Mouse (Mus musculus) embryonic facial prominence, embryonic 15.5 days (tissue): ENCODE data around the gene Insl6. TPM values are rescaled to one million over a fixed set of nuclear protein-coding genes. Genes with fewer than 3 reads are reported as not detected.
A peak's percentile ranks its signal among the peaks of the same experiment; 100 is the strongest.

Experiments
- ATAC-seq: fragments of 200-750 bp; cut with Nextera tagmentation; 2 replicates; pipeline ENCODE4 v1.8.0; 2017; ENCODE audit warnings: low read depth, moderate TSS enrichment; ENCODE audit not compliant: insufficient number of reproducible peaks, low FRiP score, low TSS enrichment
- H3K27ac ChIP-seq: fragments of 300-500 bp; sonication (generic); replicated peaks from 2 replicates; pipeline ENCODE4 v1.5.1; 2015; ENCODE audit warnings: mild to moderate bottlenecking, inconsistent platforms
- H3K27me3 ChIP-seq: fragments of 300-500 bp; sonication (generic); 2 replicates; pipeline ENCODE4 v1.6.1; 2015; ENCODE audit warnings: inconsistent platforms
- H3K36me3 ChIP-seq: fragments of 300-500 bp; sonication (generic); 2 replicates; pipeline ENCODE4 v1.6.1; 2015; ENCODE audit warnings: mild to moderate bottlenecking, inconsistent platforms
- H3K4me1 ChIP-seq: fragments of 300-500 bp; sonication (generic); 2 replicates; pipeline ENCODE4 v1.6.1; 2015; ENCODE audit warnings: inconsistent platforms
- H3K4me2 ChIP-seq: fragments of 300-500 bp; sonication (generic); replicated peaks from 2 replicates; pipeline ENCODE4 v1.6.1; 2015; ENCODE audit warnings: mild to moderate bottlenecking, inconsistent platforms
- H3K4me3 ChIP-seq: fragments of 300-500 bp; sonication (generic); replicated peaks from 2 replicates; pipeline ENCODE4 v1.5.1; 2015; ENCODE audit warnings: mild to moderate bottlenecking, inconsistent platforms
- H3K9ac ChIP-seq: fragments of 300-500 bp; sonication (generic); 2 replicates; pipeline ENCODE4 v1.6.1; 2015; ENCODE audit warnings: inconsistent platforms
- H3K9me3 ChIP-seq: fragments of 300-500 bp; sonication (generic); replicated peaks from 2 replicates; pipeline ENCODE4 v1.6.1; 2016; ENCODE audit warnings: inconsistent platforms
- WGBS: fragments of 180-500 bp; shearing (Covaris S2); methylation state at CpG from one replicate; pipeline ENCODE4 v1.1.7; 2015; 5-methylcytosine and 5-hydroxymethylcytosine counted together
- polyA plus RNA-seq: library from polyadenylated mRNA; unstranded; fragments of >200 nt; fragmentation: Nextera tagmentation; extraction: Ambion mirVana; gene quantifications from 2 replicates; pipeline ENCODE4 v1.2.1, GENCODE M21; 2015

Gene Insl6
- polyA plus RNA-seq, 1 experiment from 2014 or later: 9.9 TPM

- peak overlapping the region; percentile 70 for H3K4me2 ChIP-seq
- H3K27me3 ChIP-seq: no peaks in the 10 kb centered on the region
- 54% methylated on average over 9 of the region's 9 CpGs for WGBS
- no peaks in the 10 kb centered on the region for H3K9me3 ChIP-seq
- no peak for ATAC-seq
- H3K4me3 ChIP-seq: peak overlapping the region; percentile 44
- H3K27ac ChIP-seq: 0 out of 2 replicates have a peak overlapping the region, but pooled peaks have one; percentile 4
- no peaks in the 10 kb centered on the region for H3K36me3 ChIP-seq
- H3K9ac ChIP-seq: no peak overlapping the region
- H3K4me1 ChIP-seq: peaks cover 9% of the 10 kb centered on the region; the same call in 1 of the 2 replicates
These were observed 660 bp upstream of the Insl6 start for GRCm38 (mm10) chr19:29325852-29326180.

DNA sequence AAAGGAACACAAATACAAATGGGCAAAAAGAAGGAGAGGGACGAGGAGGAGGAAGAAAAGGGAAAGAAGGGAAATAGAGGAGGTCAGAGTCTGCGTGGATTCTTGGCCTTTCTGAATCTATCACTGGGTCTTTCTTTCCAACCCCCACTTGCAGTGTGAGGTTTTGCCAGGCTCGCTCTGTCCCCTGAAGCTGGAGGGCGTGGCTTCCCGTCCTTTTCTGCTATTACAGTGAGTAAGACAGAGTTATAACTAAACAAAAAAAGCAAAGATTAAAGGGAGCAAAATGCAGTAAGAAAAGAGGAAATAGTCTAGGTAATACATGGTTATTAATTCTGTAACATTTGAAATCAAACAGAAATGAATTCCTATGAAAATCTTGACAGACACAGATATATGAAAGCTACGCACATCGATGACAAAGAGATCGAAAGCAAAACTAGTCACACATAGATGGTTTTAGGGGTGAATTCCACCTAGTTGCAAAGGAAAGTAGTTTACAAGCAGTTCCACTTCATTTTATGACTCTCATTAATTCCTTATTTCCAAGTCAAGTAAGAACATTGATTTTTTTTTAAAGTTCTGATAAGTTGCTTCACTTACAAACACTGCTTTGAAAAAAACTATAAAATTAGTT, 1.6 kb downstream of the Insl6 start:
- no peak overlapping the region for H3K4me2 ChIP-seq
- H3K36me3 ChIP-seq: no peaks in the 10 kb centered on the region
- no peaks in the 10 kb centered on the region for H3K9me3 ChIP-seq
- H3K9ac ChIP-seq: no peak overlapping the region
- no peaks in the 10 kb centered on the region for H3K27me3 ChIP-seq
- no peak overlapping the region for H3K27ac ChIP-seq
- no peak for ATAC-seq
- no peak overlapping the region for H3K4me3 ChIP-seq
- WGBS: 65% methylated on average over 8 of the region's 8 CpGs
- peaks cover 9% of the 10 kb centered on the region; the same call in 1 of the 2 replicates for H3K4me1 ChIP-seq

- no peaks in the 10 kb centered on the region for H3K27me3 ChIP-seq
- no peak overlapping the region for H3K27ac ChIP-seq
- no peak overlapping the region for H3K4me3 ChIP-seq
- WGBS: 60% methylated on average over 7 of the region's 7 CpGs
- ATAC-seq: no peak
- H3K4me1 ChIP-seq: no peaks in the 10 kb centered on the region
- peaks cover 30% of the 10 kb centered on the region for H3K36me3 ChIP-seq
- H3K9ac ChIP-seq: no peak overlapping the region
- H3K9me3 ChIP-seq: no peaks in the 10 kb centered on the region
- H3K4me2 ChIP-seq: no peak overlapping the region
These were observed 12.5 kb downstream of the Insl6 start for GRCm38 (mm10) chr19:29312661-29313060.

DNA sequence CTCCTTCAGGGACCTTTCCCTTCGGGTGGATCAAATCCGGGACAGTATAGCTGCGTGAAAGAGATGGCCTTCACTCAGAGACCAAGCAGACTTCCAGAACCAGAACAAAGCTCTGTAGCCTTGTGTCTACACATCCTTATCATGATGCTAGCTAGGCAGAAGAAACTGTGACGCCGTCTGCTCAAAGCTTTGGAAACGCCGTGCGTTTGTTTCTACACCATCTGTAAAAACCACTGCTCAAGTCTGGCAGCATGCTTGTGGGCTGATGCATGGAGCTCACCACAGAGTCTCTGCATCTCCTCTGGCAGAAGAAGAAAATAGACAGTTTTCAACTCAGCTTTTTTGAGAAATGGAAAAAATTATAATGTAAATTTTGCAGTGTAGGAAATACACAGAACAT, 13.4 kb downstream of the Insl6 start:
- H3K4me3 ChIP-seq: no peak overlapping the region
- H3K36me3 ChIP-seq: peaks cover 34% of the 10 kb centered on the region
- no peak overlapping the region for H3K4me2 ChIP-seq
- no peaks in the 10 kb centered on the region for H3K27me3 ChIP-seq
- WGBS: 84% methylated on average over 8 of the region's 8 CpGs
- H3K9ac ChIP-seq: no peak overlapping the region
- no peaks in the 10 kb centered on the region for H3K4me1 ChIP-seq
- H3K27ac ChIP-seq: no peak overlapping the region
- H3K9me3 ChIP-seq: no peaks in the 10 kb centered on the region
- no peak for ATAC-seq

GRCm38 (mm10) chr19:29308832-29309231, 16.3 kb downstream of the Insl6 start:
- H3K36me3 ChIP-seq: peaks cover 30% of the 10 kb centered on the region
- no peaks in the 10 kb centered on the region for H3K4me1 ChIP-seq

GRCm38 (mm10) chr19:29302119-29302518, 23.0 kb downstream of the Insl6 start:
- H3K9ac ChIP-seq: no peak overlapping the region
- no peak overlapping the region for H3K4me3 ChIP-seq
- no peaks in the 10 kb centered on the region for H3K9me3 ChIP-seq
- H3K27me3 ChIP-seq: no peaks in the 10 kb centered on the region
- H3K4me1 ChIP-seq: no peaks in the 10 kb centered on the region
- no peak overlapping the region for H3K4me2 ChIP-seq
- H3K27ac ChIP-seq: no peak overlapping the region
- WGBS: 84% methylated on average over 2 of the region's 2 CpGs
- no peak for ATAC-seq
- H3K36me3 ChIP-seq: peaks cover 43% of the 10 kb centered on the region

More at GRCm38 (mm10) chr19:29308832-29309231, 16.3 kb downstream of the Insl6 start:
- H3K9me3 ChIP-seq: no peaks in the 10 kb centered on the region
- H3K27me3 ChIP-seq: no peaks in the 10 kb centered on the region
- no peak overlapping the region for H3K9ac ChIP-seq
- H3K4me3 ChIP-seq: no peak overlapping the region
- ATAC-seq: no peak
- no peak overlapping the region for H3K4me2 ChIP-seq
- no peak overlapping the region for H3K27ac ChIP-seq

DNA sequence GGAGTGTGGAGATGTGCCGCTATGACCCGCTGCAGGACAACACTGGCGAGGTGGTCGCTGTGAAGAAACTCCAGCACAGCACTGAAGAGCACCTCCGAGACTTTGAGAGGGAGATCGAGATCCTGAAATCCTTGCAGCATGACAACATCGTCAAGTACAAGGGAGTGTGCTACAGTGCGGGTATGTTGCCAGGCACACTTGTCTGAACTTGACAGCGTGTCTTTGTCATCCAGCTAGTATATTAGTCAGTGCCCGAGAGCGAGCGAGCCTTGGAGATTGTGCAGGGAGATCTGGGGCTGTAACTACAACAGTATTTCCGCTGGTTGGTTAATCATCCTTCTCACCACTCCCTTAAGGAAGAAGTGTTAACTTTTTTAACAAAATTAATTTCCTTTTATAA, 24.2 kb downstream of the Insl6 start:
- Histone ChIP-seq H3K9ac (no peak overlapping the region), H3K4me3 (no peak overlapping the region), H3K27ac (no peak overlapping the region), H3K27me3 (no peaks in the 10 kb centered on the region), H3K9me3 (no peaks in the 10 kb centered on the region), H3K4me1 (no peaks in the 10 kb centered on the region), H3K36me3 (peaks cover 51% of the 10 kb centered on the region), H3K4me2 (no peak overlapping the region)
- ATAC-seq: no peak
- WGBS: 83% methylated on average over 13 of the region's 13 CpGs

DNA sequence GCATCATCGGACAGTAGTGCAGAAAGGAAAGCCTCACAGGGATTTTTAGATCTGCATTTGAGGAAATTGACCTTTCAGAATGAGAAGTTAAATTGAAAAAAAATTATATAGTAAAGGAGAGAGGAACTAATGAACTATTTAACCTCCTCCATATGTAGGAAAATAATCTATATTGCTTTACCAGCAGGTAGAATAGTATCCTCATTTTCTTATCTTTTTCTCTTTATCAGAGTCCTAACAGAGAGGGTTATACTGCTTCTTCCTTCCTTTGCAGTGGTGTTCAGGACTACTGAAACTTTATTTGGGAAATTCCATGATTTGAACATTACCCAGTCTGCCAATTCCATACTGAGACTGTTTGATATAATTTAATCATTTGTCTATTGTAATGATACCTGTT, 27.8 kb downstream of the Insl6 start:
- Histone ChIP-seq H3K36me3 (peaks cover 52% of the 10 kb centered on the region), H3K4me1 (no peaks in the 10 kb centered on the region)

DNA sequence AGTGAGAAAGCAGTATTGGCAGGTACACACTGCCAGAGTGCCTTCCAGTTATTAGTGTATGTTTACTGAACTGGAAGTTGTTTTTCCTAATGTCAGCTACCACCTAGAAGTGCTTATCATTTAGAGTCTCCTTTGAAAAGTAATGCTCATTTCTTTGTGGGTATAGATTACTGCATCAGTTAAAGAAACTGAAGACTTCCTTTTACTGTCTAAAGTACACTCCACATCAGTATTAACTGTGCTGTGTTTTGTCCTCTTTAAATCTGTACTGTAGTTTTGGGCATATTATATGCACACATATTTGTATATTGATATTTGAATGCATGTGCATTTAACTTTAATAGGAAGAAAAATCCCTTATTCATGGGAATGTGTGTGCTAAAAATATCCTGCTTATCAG, 29.0 kb downstream of the Insl6 start:
- no peaks in the 10 kb centered on the region for H3K9me3 ChIP-seq
- H3K36me3 ChIP-seq: peaks cover 57% of the 10 kb centered on the region
- no peaks in the 10 kb centered on the region for H3K4me1 ChIP-seq
- H3K4me3 ChIP-seq: no peak overlapping the region
- no peak overlapping the region for H3K9ac ChIP-seq
- H3K4me2 ChIP-seq: no peak overlapping the region
- no peak overlapping the region for H3K27ac ChIP-seq
- no peaks in the 10 kb centered on the region for H3K27me3 ChIP-seq
- ATAC-seq: no peak

More for the DNA sequence above, 27.8 kb downstream of the Insl6 start:
- Histone ChIP-seq H3K27ac (no peak overlapping the region), H3K4me3 (no peak overlapping the region), H3K4me2 (no peak overlapping the region), H3K27me3 (no peaks in the 10 kb centered on the region), H3K9me3 (no peaks in the 10 kb centered on the region), H3K9ac (no peak overlapping the region)
- 94% methylated on average over 1 of the region's 1 CpGs for WGBS
- no peak for ATAC-seq

DNA sequence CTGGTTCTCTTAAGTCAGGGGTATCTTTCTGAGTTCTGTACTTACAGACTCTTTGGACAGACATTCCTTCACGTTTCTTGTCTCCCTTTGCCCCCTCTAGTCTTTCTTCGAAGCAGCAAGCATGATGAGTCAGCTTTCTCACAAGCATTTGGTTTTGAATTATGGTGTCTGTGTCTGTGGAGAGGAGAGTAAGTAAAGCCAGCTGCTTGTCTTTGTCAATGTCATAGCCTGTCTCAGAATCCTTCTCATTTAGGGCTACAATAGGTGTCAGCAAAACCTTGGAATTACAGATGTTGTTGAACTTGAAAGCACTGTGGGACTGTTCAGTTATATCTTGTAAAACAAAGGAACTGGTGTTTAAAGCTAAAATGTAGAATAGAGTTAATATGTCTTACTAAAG, 30.4 kb downstream of the Insl6 start:
- Histone ChIP-seq H3K36me3 (peaks cover 45% of the 10 kb centered on the region), H3K4me2 (no peak overlapping the region), H3K4me1 (no peaks in the 10 kb centered on the region), H3K27me3 (no peaks in the 10 kb centered on the region), H3K9me3 (no peaks in the 10 kb centered on the region), H3K4me3 (no peak overlapping the region), H3K27ac (no peak overlapping the region; the same call in 1 of the 2 replicates), H3K9ac (no peak overlapping the region)
- ATAC-seq: no peak
- 16% methylated on average over 2 of the region's 2 CpGs for WGBS

- Histone ChIP-seq H3K4me2 (no peak overlapping the region), H3K4me1 (no peaks in the 10 kb centered on the region), H3K27ac (no peak overlapping the region), H3K9ac (no peak overlapping the region), H3K4me3 (no peak overlapping the region), H3K36me3 (peaks cover 41% of the 10 kb centered on the region), H3K27me3 (no peaks in the 10 kb centered on the region), H3K9me3 (no peaks in the 10 kb centered on the region)
- WGBS: 74% methylated on average over 4 of the region's 4 CpGs
- ATAC-seq: no peak
These were observed 32.6 kb downstream of the Insl6 start for GRCm38 (mm10) chr19:29292546-29292945.

- 76% methylated on average over 14 of the region's 14 CpGs for WGBS
- Histone ChIP-seq H3K9me3 (no peaks in the 10 kb centered on the region), H3K4me2 (no peak overlapping the region), H3K27me3 (no peaks in the 10 kb centered on the region), H3K4me3 (no peak overlapping the region), H3K4me1 (no peaks in the 10 kb centered on the region), H3K27ac (no peak overlapping the region), H3K9ac (no peak overlapping the region), H3K36me3 (peaks cover 38% of the 10 kb centered on the region)
- no peak for ATAC-seq
These were observed 33.6 kb downstream of the Insl6 start for GRCm38 (mm10) chr19:29291532-29291931.
